Mouse (Mus musculus) adrenal gland, postnatal 25 days (tissue): ENCODE data around the gene Vmn1r191. TPM values are rescaled to one million over a fixed set of nuclear protein-coding genes. Genes with fewer than 3 reads are reported as not detected.
"Not testable (repeated sequence)": the region's sequence is repeated elsewhere in the genome, so short reads cannot be mapped to it uniquely, and the experiment has no call there.

Experiments
- DNase-seq: peaks from one replicate; pipeline ENCODE4 v3.0.0; 2021; ENCODE audit warnings: mixed read lengths
- long read RNA-seq: library from polyadenylated mRNA; stranded (forward); transcript quantifications from one replicate; pipeline ENCODE4 v2.0.0, GENCODE M21; 2021
- microRNA-seq, 2 experiments: library from miRNA; unstranded; fragments of <30 nt; microRNA quantifications; one replicate each; pipeline ENCODE4 v1.2.0; 2021
- total RNA-seq: library from RNA; stranded (reverse); gene quantifications from 2 replicates; pipeline ENCODE4 v1.2.3, GENCODE M21; 2021

The Vmn1r191 gene
- not detected in 2 replicates for total RNA-seq
- long read RNA-seq: 0 reads

- DNase-seq: no peak
Measured at GRCm38 (mm10) chr13:22183869-22184268, at the start of gene Vmn1r191. TSS of gene Vmn1r191 (minus strand) at chr13:22183969.

- DNase-seq: not testable (repeated sequence)
Measured at GRCm38 (mm10) chr13:22223060-22223459, 39.3 kb upstream of the Vmn1r191 start, which contains the start of gene Vmn1r193. TSS of gene Vmn1r193 (minus strand) at chr13:22223160.

GRCm38 (mm10) chr13:22192756-22193155 lies 9.0 kb upstream of the Vmn1r191 start:
- not testable (repeated sequence) for DNase-seq

GRCm38 (mm10) chr13:22191041-22191440 lies 7.3 kb upstream of the Vmn1r191 start, which contains the start of gene Vmn1r192:
TSS of gene Vmn1r192 (minus strand) at chr13:22191141.
- DNase-seq: no peak

GRCm38 (mm10) chr13:22190385-22190784 lies 6.6 kb upstream of the Vmn1r191 start:
- no peak for DNase-seq

GRCm38 (mm10) chr13:22189313-22189712 lies 5.5 kb upstream of the Vmn1r191 start:
- no peak for DNase-seq

- no peak for DNase-seq
Measured at GRCm38 (mm10) chr13:22168416-22168815, 15.4 kb downstream of the Vmn1r191 start.

GRCm38 (mm10) chr13:22136495-22137293 lies 47.1 kb downstream of the Vmn1r191 start:
- DNase-seq: not testable (repeated sequence)

Small RNA genes within 50 kb of the gene (microRNA-seq; reads per million reads assigned to microRNA genes)
- 0 reads per million in 2 experiments for gene Gm23282
- 0 reads per million in 2 experiments for gene Gm25084

Other genes with a start within 250 kb of the Vmn1r191 start
- 2.0 and 2.1 TPM in 2 replicates for gene Zfp184, start 238.9 kb downstream of the Vmn1r191 start, total RNA-seq
- not detected in 2 replicates for gene Pom121l2, start 202.8 kb downstream of the Vmn1r191 start, total RNA-seq
- gene Prss16, start 174.2 kb downstream of the Vmn1r191 start, total RNA-seq: not detected in 2 replicates
- gene Hist1h2ah, start 148.4 kb downstream of the Vmn1r191 start, total RNA-seq: 30.0 and 61.8 TPM in 2 replicates
- gene Hist1h2bk, start 148.1 kb downstream of the Vmn1r191 start, total RNA-seq: 121 and 135 TPM in 2 replicates
- 82.8 and 97.8 TPM in 2 replicates for gene Hist1h4i, start 142.6 kb downstream of the Vmn1r191 start, total RNA-seq
- gene Hist1h2ag, start 141.0 kb downstream of the Vmn1r191 start, total RNA-seq: 50.6 and 64.7 TPM in 2 replicates
- 57.9 and 61.1 TPM in 2 replicates for gene Hist1h2bj, start 140.8 kb downstream of the Vmn1r191 start, total RNA-seq
- not detected in 2 replicates for gene Vmn1r188, start 99.5 kb downstream of the Vmn1r191 start, total RNA-seq
- gene Vmn1r189, start 78.1 kb downstream of the Vmn1r191 start, total RNA-seq: not detected in 2 replicates
- not detected in 2 replicates for gene Vmn1r192, start 7.2 kb upstream of the Vmn1r191 start, total RNA-seq
- not detected in 2 replicates for gene Vmn1r193, start 39.2 kb upstream of the Vmn1r191 start, total RNA-seq
- gene Vmn1r194, start 60.2 kb upstream of the Vmn1r191 start, total RNA-seq: not detected in 2 replicates
- not detected in 2 replicates for gene Vmn1r195, start 86.6 kb upstream of the Vmn1r191 start, total RNA-seq
- not detected in 2 replicates for gene Vmn1r196, start 106.0 kb upstream of the Vmn1r191 start, total RNA-seq
- not detected in 2 replicates for gene Vmn1r197, start 140.6 kb upstream of the Vmn1r191 start, total RNA-seq
- not detected in 2 replicates for gene Vmn1r198, start 166.4 kb upstream of the Vmn1r191 start, total RNA-seq
- not detected in 2 replicates for gene Vmn1r199, start 195.8 kb upstream of the Vmn1r191 start, total RNA-seq
- gene Vmn1r200, start 206.4 kb upstream of the Vmn1r191 start, total RNA-seq: not detected in 2 replicates